Comparison of ENCODE assay signal across 9 mouse cellular contexts in the genomic region with DNA sequence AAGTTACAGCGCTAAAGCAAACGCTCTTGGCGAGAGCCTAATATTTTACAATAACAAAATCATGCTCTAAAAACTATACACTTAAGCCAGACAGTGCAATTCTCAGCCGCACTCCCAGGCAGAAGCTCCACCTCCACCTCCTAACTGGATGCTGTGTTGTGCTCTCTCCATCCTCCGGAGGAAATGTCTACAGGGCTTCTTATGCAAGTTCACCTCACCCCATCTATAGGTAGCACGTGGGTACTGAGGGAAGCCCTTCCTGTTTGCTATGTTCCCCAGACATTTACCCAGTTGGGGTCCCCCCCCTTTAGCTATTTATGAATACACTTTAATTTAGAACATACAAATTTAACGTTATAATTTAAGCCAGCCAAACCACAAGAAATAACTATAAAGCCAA. TPM values are rescaled to one million over a fixed set of nuclear protein-coding genes. Genes with fewer than 3 reads are reported as not detected.
DNase-seq lines count a peak whose midpoint lies in the region; ATAC-seq and TF ChIP-seq lines count a peak whose summit lies in the region.
"Had no signal": no experiment of that assay in that cellular context is flagged by ENCODE, and none has a peak within 500 bp of the region (broad histone marks: within the 10 kb centered on the region; RNA-seq: fewer than 3 reads in every experiment).

No protein-coding gene starts in this region.

- ATAC-seq in heart, embryonic 16.5 days (replicated peaks; ENCODE audit: extremely low read depth, insufficient read depth, low FRiP score): no peak
- ATAC-seq in forebrain, postnatal 0 days: no peak

- no peak for DNase-seq in heart, adult 8-10 months (ENCODE audit: low spot score)
- DNase-seq in NIH3T3 (ENCODE audit: low read depth): peak; percentile 54
- DNase-seq in forebrain, postnatal 0 days: peak; percentile 29
- DNase-seq in naive thymus-derived CD4-positive, alpha-beta T cell, adult 2 months (ENCODE audit: low read depth): peak; percentile 73
- no peak for DNase-seq in Muller cell, postnatal 12 days (ENCODE audit: inconsistent ontology term)
- no peak for DNase-seq in kidney, adult 8-10 months
- no peak for DNase-seq in frontal cortex, postnatal 10 days (ENCODE audit: low spot score in 2 of 2)

- peak overlapping the region; percentile 90; the same call in 1 of the 2 replicates for H3K9ac ChIP-seq in heart, embryonic 16.5 days (ENCODE audit: low read length)
- H3K9ac ChIP-seq in forebrain, postnatal 0 days: no peak overlapping the region
- H3K9ac ChIP-seq: limb, embryonic 15.5 days had no signal

- peak; percentile 44 for TF ChIP-seq CTCF in forebrain, postnatal 0 days (IDR thresholded peaks at IDR 0.05; ENCODE audit: low read depth)

- H3K9me3 ChIP-seq in heart, embryonic 16.5 days (replicated peaks; ENCODE audit: control insufficient read depth, low read length): peaks cover 4% of the 10 kb centered on the region; the same call in 1 of the 2 replicates
- no peaks in the 10 kb centered on the region for H3K9me3 ChIP-seq in forebrain, postnatal 0 days (ENCODE audit: low read length)
- H3K9me3 ChIP-seq: limb, embryonic 15.5 days had no signal

- H3K4me1 ChIP-seq in heart, embryonic 16.5 days (ENCODE audit: control insufficient read depth, insufficient read depth, low read length): peaks cover 46% of the 10 kb centered on the region
- peaks cover 26% of the 10 kb centered on the region for H3K4me1 ChIP-seq in forebrain, postnatal 0 days (ENCODE audit: insufficient read depth)

- H3K4me3 ChIP-seq in heart, embryonic 16.5 days (ENCODE audit: low read length): peak overlapping the region; percentile 86
- H3K4me3 ChIP-seq in forebrain, postnatal 0 days (ENCODE audit: low read depth, low read length): peak overlapping the region; percentile 77

- no peaks in the 10 kb centered on the region for H3K36me3 ChIP-seq in heart, embryonic 16.5 days (ENCODE audit: control insufficient read depth, insufficient read depth)
- H3K36me3 ChIP-seq in forebrain, postnatal 0 days (ENCODE audit: insufficient read depth): no peaks in the 10 kb centered on the region
- H3K36me3 ChIP-seq: limb, embryonic 15.5 days had no signal

- H3K27me3 ChIP-seq in heart, embryonic 16.5 days (ENCODE audit: control insufficient read depth, insufficient read depth, low read length): no peaks in the 10 kb centered on the region
- H3K27me3 ChIP-seq in forebrain, postnatal 0 days (ENCODE audit: insufficient read depth, low read length): no peaks in the 10 kb centered on the region
- H3K27me3 ChIP-seq: limb, embryonic 15.5 days had no signal

- 45% methylated on average over 7 of the region's 7 CpGs for WGBS in heart, embryonic 16.5 days
- WGBS in forebrain, postnatal 0 days: 45% methylated on average over 7 of the region's 7 CpGs

- H3K27ac ChIP-seq in heart, embryonic 16.5 days (ENCODE audit: low read length): no peak overlapping the region
- H3K27ac ChIP-seq in forebrain, postnatal 0 days (ENCODE audit: low read depth, low read length): no peak overlapping the region
- H3K27ac ChIP-seq: limb, embryonic 15.5 days had no signal

- peak overlapping the region; percentile 81 for H3K4me2 ChIP-seq in heart, embryonic 16.5 days (ENCODE audit: low read depth, low read length)
- H3K4me2 ChIP-seq in forebrain, postnatal 0 days (ENCODE audit: low read depth): peak overlapping the region; percentile 90

RNA-seq across cellular contexts. Expression of a gene that starts 2.0 kb away (rescaled TPM):
- polyA plus RNA-seq in heart, embryonic 16.5 days (2015; fragmentation: Nextera tagmentation; extraction: Ambion mirVana): 19.9 and 24.4 TPM in 2 replicates
- total RNA-seq in heart, adult 8-10 months (2022): 10 to 100 TPM; 41.6 to 49.5 (median 44.5) TPM
- 36.7 and 44.3 TPM in 2 replicates for total RNA-seq in forebrain, postnatal 0 days (2014; rRNA removed)
- 8.7 and 10.6 TPM in 2 replicates for polyA plus RNA-seq in forebrain, postnatal 0 days (2015; fragmentation: Nextera tagmentation; extraction: Ambion mirVana)

Comparison
In these comparisons a context has a peak if more than half of its experiments do, and no peak if none do; other contexts are left out.
1. DNase-seq: peak in NIH3T3 (single experiment), forebrain, postnatal 0 days (single experiment) and naive thymus-derived CD4-positive, alpha-beta T cell, adult 2 months (single experiment); none in heart, adult 8-10 months (single experiment), Muller cell, postnatal 12 days (single experiment), kidney, adult 8-10 months (0 of 2) and frontal cortex, postnatal 10 days (0 of 2).